Mouse (Mus musculus) embryonic fibroblast, embryonic 13.5 days (primary cell): ENCODE data around the gene Abcb7.

Experiments used
- CTCF ChIP-seq: IDR thresholded peaks from 2 replicates; pipeline ENCODE4 v1.5.1; 2011; ENCODE audit warnings: mild to moderate bottlenecking, control low read depth, low read length, moderate library complexity, borderline replicate concordance; ENCODE audit not compliant: insufficient read depth
- POLR2A ChIP-seq: IDR thresholded peaks from 2 replicates; pipeline ENCODE4 v1.6.1; 2011; ENCODE audit warnings: low read depth, mild to moderate bottlenecking, control low read depth, low read length, moderate library complexity

- no peak for TF ChIP-seq CTCF
- TF ChIP-seq POLR2A: no peak
These were observed 151.2 kb downstream of the Abcb7 start for GRCm38 (mm10) chrX:104262468-104262867.
